Mouse (Mus musculus) sigmoid colon, adult 10 weeks (tissue): ENCODE measurements around the gene Ccnt2. TPM values are rescaled to one million over a fixed set of nuclear protein-coding genes. Genes with fewer than 3 reads are reported as not detected.

Experiments
- polyA plus RNA-seq: library from polyadenylated mRNA; stranded (reverse); fragments of 350-450 nt; fragmentation: Illumina TruSeq; extraction: RNeasy Lipid Tissue Mini Kit (QIAGEN cat#74804); gene quantifications from one replicate; pipeline ENCODE4 v1.2.3, GENCODE M21; 2014; ENCODE audit warnings: low read depth, low replicate concordance

The Ccnt2 gene
- 104 TPM for polyA plus RNA-seq

GRCm38 (mm10) chr1:127773803-127774500 lies at the start of gene Ccnt2:
Gene Ccnt2 (plus strand): TSS chr1:127774164.

GRCm38 (mm10) chr1:127729096-127729495 lies 44.9 kb upstream of the Ccnt2 start, which contains the start of gene Acmsd:
Gene Acmsd (plus strand): TSS chr1:127729413.

GRCm38 (mm10) chr1:127854486-127855222 lies 80.7 kb downstream of the Ccnt2 start, which contains the start of gene Map3k19:
Gene Map3k19 (minus strand): TSS chr1:127855031.

Other genes with a start within 250 kb of the Ccnt2 start
- gene Tmem163, start 94.6 kb upstream of the Ccnt2 start, polyA plus RNA-seq: 0.22 TPM
- gene Acmsd, start 44.8 kb upstream of the Ccnt2 start, polyA plus RNA-seq: not detected
- 0.47 TPM for gene Map3k19, start 80.9 kb downstream of the Ccnt2 start, polyA plus RNA-seq
- 66.7 TPM for gene Rab3gap1, start 94.6 kb downstream of the Ccnt2 start, polyA plus RNA-seq